Mouse (Mus musculus) midbrain, embryonic 12.5 days (tissue): ENCODE measurements around the gene Trim62. TPM values are rescaled to one million over a fixed set of nuclear protein-coding genes. Genes with fewer than 3 reads are reported as not detected.

Experiments
- ATAC-seq: fragments of 200-750 bp; cut with Nextera tagmentation; 2 replicates; pipeline ENCODE4 v1.8.0; 2017; ENCODE audit warnings: low read depth, moderate TSS enrichment, moderate library complexity; ENCODE audit not compliant: low FRiP score
- H3K27ac ChIP-seq: fragments of 300-500 bp; sonication (generic); replicated peaks from 2 replicates; pipeline ENCODE4 v1.5.1; 2016; ENCODE audit warnings: mild to moderate bottlenecking
- H3K27me3 ChIP-seq: fragments of 300-500 bp; sonication (generic); 2 replicates; pipeline ENCODE4 v1.6.1; 2016; ENCODE audit warnings: mild to moderate bottlenecking
- H3K36me3 ChIP-seq: fragments of 300-500 bp; sonication (generic); 2 replicates; pipeline ENCODE4 v1.6.1; 2016
- H3K4me1 ChIP-seq: fragments of 300-500 bp; sonication (generic); 2 replicates; pipeline ENCODE4 v1.6.1; 2016
- H3K4me2 ChIP-seq: fragments of 300-500 bp; sonication (generic); replicated peaks from 2 replicates; pipeline ENCODE4 v1.6.1; 2016; ENCODE audit warnings: mild to moderate bottlenecking, moderate library complexity
- H3K4me3 ChIP-seq: fragments of 300-500 bp; sonication (generic); 2 replicates; pipeline ENCODE4 v1.5.1; 2016; ENCODE audit warnings: mild to moderate bottlenecking
- H3K9ac ChIP-seq: fragments of 300-500 bp; sonication (generic); replicated peaks from 2 replicates; pipeline ENCODE4 v1.6.1; 2016; ENCODE audit warnings: mild to moderate bottlenecking, moderate library complexity
- H3K9me3 ChIP-seq: fragments of 300-500 bp; sonication (generic); 2 replicates; pipeline ENCODE4 v1.6.1; 2016; ENCODE audit warnings: mild to moderate bottlenecking
- WGBS: fragments of 180-500 bp; shearing (Covaris S2); methylation state at CpG from one replicate; pipeline ENCODE4 v1.1.7; 2016; 5-methylcytosine and 5-hydroxymethylcytosine counted together
- polyA plus RNA-seq: library from polyadenylated mRNA; unstranded; fragments of >200 nt; fragmentation: Nextera tagmentation; extraction: Ambion mirVana; gene quantifications from 2 replicates; pipeline ENCODE4 v1.2.1, GENCODE M21; 2016

Gene Trim62
- polyA plus RNA-seq, 1 experiment from 2014 or later: 14.9 TPM

DNA sequence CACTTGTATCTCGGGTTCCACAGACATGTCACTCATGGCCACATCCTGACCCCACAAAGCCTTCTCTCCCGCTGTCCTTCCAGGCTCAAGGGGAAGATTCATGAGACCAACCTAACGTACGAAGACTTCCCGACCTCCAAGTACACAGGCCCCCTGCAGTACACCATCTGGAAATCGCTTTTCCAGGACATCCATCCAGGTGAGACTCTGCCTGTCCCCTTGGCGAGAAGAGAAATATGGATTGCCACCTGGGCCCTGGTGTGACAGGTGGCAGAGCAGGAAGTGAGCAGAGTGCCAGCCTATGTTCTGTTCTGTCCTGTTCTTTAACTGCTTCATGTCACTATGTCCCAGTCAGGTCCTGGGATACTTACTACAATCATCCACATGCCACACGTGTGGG lies 19.0 kb downstream of the Trim62 start:
- 87% methylated on average over 8 of the region's 8 CpGs for WGBS
- H3K4me1 ChIP-seq: peaks cover 54% of the 10 kb centered on the region

DNA sequence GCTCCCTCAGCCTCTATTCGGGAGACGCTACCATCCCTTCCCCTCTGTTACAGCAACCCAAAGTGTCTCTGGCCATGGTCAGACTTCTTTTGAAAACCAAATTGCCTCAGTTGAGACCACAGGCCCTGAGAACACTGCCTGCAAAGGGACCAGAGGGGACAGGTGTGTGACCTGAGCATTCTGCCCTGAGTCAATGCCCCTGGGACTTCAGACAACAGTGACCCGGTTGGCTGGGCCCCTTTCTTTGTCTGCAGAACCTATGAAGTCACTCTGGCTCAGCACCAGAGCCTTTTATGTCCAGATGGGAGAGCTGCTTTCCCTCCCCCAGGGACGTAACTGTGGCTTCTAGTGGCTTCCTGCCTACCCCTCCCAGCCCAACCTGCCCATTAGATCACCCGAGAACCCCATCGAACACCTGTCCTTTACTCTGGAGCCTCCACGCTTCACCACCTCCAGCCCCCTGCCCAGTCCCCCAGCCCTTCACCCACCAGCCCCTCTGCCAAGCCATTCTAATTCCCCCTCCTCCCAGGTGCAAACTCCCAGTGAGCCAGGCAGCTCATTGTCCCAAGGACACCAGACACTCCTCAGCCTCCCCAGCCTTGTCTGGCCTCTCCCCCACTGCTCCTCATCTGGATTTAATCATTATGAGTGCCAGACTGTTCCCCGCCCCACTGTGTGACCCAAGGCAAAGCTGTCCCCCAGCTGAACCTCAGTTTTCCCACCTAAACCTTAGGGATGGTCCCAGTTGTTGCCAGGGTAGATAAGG lies 20.8 kb downstream of the Trim62 start:
- H3K36me3 ChIP-seq: peaks cover 10% of the 10 kb centered on the region
- no peak overlapping the region for H3K27ac ChIP-seq
- H3K27me3 ChIP-seq: peaks cover 14% of the 10 kb centered on the region
- 0 out of 2 replicates have a peak overlapping the region, but pooled peaks have one; percentile 25 for H3K9ac ChIP-seq
- peaks cover 41% of the 10 kb centered on the region for H3K4me1 ChIP-seq
- H3K9me3 ChIP-seq: no peaks in the 10 kb centered on the region
- H3K4me2 ChIP-seq: no peak overlapping the region
- ATAC-seq: no peak
- 48% methylated on average over 8 of the region's 8 CpGs for WGBS
- no peak overlapping the region for H3K4me3 ChIP-seq

More for the DNA sequence above, 19.0 kb downstream of the Trim62 start:
- Histone ChIP-seq H3K27ac (no peak overlapping the region), H3K4me3 (no peak overlapping the region), H3K9ac (no peak overlapping the region), H3K36me3 (peaks cover 7% of the 10 kb centered on the region), H3K4me2 (no peak overlapping the region), H3K9me3 (no peaks in the 10 kb centered on the region), H3K27me3 (peaks cover 12% of the 10 kb centered on the region)
- ATAC-seq: no peak

DNA sequence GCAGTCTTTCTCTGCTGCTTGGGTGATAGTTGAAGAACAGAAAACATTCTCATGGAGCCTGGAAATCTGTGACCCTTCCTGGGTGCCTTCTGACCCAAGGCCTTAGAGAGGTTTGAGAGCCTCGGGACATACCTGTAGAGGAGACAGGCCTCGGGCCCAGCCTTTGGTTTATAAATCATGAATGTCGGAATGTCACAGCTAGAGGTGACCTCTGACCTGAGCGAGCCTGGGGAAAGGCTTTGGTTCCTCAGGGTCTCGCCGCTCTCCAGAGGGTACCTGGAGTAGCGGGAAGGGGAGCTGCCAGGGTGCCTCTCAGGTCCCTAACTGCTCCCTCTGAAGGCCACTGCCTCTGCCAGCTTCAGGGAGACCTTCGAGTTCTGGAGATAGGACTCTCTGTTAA lies 21.9 kb downstream of the Trim62 start:
- no peak overlapping the region for H3K4me3 ChIP-seq
- peaks cover 14% of the 10 kb centered on the region for H3K27me3 ChIP-seq
- peaks cover 30% of the 10 kb centered on the region for H3K4me1 ChIP-seq
- no peak overlapping the region for H3K9ac ChIP-seq
- H3K36me3 ChIP-seq: peaks cover 15% of the 10 kb centered on the region
- no peak overlapping the region for H3K4me2 ChIP-seq
- H3K9me3 ChIP-seq: no peaks in the 10 kb centered on the region
- H3K27ac ChIP-seq: no peak overlapping the region
- no peak for ATAC-seq
- 26% methylated on average over 8 of the region's 8 CpGs for WGBS

GRCm38 (mm10) chr4:128906757-128907156 lies 23.4 kb downstream of the Trim62 start:
- Histone ChIP-seq H3K9me3 (no peaks in the 10 kb centered on the region), H3K27ac (0 out of 2 replicates have a peak overlapping the region, but pooled peaks have one; percentile 25), H3K4me2 (no peak overlapping the region), H3K9ac (no peak overlapping the region), H3K27me3 (peaks cover 14% of the 10 kb centered on the region), H3K36me3 (peaks cover 22% of the 10 kb centered on the region), H3K4me3 (no peak overlapping the region), H3K4me1 (peaks cover 27% of the 10 kb centered on the region)
- 64% methylated on average over 8 of the region's 8 CpGs for WGBS
- ATAC-seq: no peak

DNA sequence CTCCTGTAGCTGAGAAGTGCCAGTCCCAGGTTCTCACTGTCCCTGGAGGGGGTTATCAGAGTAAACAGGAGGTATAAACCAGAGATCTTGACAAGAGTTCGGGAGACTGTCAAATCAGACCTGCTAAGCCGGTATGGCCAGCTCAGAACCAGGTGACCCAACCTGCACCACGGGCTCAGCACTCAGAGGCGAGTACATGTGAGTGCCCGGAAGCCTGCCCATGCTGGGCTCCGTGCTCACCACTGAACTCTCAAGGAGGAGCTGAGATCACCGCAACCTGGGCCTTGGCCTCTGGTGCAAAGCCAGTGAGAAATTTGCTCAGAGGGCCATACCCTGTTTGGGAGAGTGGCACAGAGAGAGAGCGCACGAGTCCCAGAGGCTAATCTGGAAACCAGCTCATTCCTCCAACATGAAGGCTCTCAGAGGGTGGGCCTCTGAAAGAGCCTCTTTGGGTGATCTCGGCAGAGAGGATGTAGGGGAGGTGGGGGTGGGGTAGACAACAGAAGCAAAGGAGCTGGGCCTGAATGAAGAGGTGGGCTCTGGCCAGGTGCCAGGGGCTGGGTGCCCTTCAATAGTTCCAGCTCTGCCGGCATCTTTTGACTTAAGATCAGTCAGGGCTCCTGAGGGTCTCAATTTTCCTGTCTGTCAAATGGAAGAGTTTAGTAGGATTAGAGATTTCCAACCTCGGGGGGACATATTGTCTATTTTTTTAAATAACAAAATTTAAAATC lies 24.0 kb downstream of the Trim62 start:
- no peaks in the 10 kb centered on the region for H3K9me3 ChIP-seq
- ATAC-seq: no peak
- H3K4me3 ChIP-seq: no peak overlapping the region
- WGBS: 74% methylated on average over 12 of the region's 12 CpGs
- H3K27ac ChIP-seq: no peak overlapping the region
- H3K27me3 ChIP-seq: peaks cover 14% of the 10 kb centered on the region
- H3K9ac ChIP-seq: no peak overlapping the region
- H3K36me3 ChIP-seq: peaks cover 20% of the 10 kb centered on the region
- peaks cover 27% of the 10 kb centered on the region for H3K4me1 ChIP-seq
- H3K4me2 ChIP-seq: no peak overlapping the region

- Histone ChIP-seq H3K4me2 (no peak overlapping the region), H3K27ac (no peak overlapping the region), H3K36me3 (peaks cover 15% of the 10 kb centered on the region; the same call in 1 of the 2 replicates), H3K9me3 (no peaks in the 10 kb centered on the region), H3K4me3 (no peak overlapping the region), H3K9ac (no peak overlapping the region), H3K4me1 (peaks cover 26% of the 10 kb centered on the region), H3K27me3 (peaks cover 14% of the 10 kb centered on the region)
- 65% methylated on average over 24 of the region's 24 CpGs for WGBS
- ATAC-seq: 0 out of 2 replicates have a peak, but pooled peaks have one; percentile 16
Measured at GRCm38 (mm10) chr4:128908586-128909377, 25.4 kb downstream of the Trim62 start.

DNA sequence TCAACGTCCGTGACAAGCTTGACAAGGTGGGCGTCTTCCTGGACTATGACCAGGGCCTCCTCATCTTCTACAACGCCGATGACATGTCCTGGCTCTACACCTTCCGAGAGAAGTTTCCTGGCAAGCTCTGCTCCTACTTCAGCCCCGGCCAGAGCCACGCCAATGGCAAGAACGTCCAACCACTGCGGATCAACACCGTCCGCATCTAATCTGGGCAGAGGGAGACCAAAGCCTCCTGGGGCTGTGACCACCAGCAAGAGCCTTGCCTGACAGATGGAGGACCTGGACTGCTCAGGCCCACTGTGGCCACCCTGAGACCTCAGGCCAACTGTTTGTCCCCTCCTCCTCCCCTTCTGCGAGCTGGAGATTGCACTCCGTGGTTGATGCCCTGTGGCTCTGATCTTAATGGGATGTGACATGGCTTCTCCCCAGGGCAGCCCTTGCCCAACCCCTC lies 26.0 kb downstream of the Trim62 start:
- ATAC-seq: no peak
- WGBS: 89% methylated on average over 14 of the region's 14 CpGs

DNA sequence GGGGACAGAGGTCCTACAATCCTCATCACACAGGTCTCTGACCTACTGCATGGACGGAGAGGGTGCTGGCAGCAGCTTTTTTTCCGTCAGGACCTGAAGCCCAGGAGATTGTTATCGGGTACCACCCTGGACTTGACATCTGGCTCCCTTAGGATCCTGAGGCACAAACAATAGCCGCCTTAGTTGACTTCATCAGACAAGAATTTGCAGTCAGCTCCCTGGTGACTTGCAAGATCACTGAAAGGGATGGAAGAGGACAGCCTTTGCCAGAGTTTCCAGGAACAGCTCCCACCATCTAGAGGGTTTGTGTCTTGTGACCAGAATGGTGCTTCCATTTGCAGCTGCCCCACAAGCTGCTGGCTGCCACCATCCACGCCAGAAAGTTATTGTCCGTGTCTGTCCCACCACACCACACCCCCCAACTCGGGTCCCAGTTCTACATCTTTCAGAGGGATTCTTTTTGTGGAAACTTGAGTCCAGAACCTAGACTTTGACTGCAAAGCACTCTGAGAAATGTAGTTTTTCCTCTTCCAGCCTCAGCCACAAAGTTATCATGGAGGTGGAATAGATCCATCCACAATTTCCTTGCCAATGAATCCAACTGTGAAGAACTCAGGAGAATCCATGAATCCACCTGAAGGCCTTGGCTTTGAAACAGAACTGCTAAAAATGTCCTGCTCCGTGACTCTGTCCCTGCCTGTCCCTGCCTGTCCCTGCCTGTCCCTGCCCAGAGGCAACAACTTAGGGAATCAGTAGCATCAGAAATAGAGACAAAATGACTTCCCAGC lies 27.1 kb downstream of the Trim62 start:
- Histone ChIP-seq H3K27me3 (peaks cover 15% of the 10 kb centered on the region), H3K9ac (no peak overlapping the region), H3K4me1 (peaks cover 12% of the 10 kb centered on the region), H3K4me3 (no peak overlapping the region), H3K27ac (no peak overlapping the region), H3K36me3 (peaks cover 15% of the 10 kb centered on the region; the same call in 1 of the 2 replicates), H3K4me2 (no peak overlapping the region), H3K9me3 (no peaks in the 10 kb centered on the region)
- no peak for ATAC-seq
- WGBS: 81% methylated on average over 8 of the region's 8 CpGs

More for the DNA sequence above, 26.0 kb downstream of the Trim62 start:
- H3K9me3 ChIP-seq: no peaks in the 10 kb centered on the region
- H3K9ac ChIP-seq: no peak overlapping the region
- no peak overlapping the region for H3K27ac ChIP-seq
- H3K36me3 ChIP-seq: peaks cover 15% of the 10 kb centered on the region; the same call in 1 of the 2 replicates
- no peak overlapping the region for H3K4me2 ChIP-seq
- peaks cover 20% of the 10 kb centered on the region for H3K4me1 ChIP-seq
- peaks cover 14% of the 10 kb centered on the region for H3K27me3 ChIP-seq
- no peak overlapping the region for H3K4me3 ChIP-seq

DNA sequence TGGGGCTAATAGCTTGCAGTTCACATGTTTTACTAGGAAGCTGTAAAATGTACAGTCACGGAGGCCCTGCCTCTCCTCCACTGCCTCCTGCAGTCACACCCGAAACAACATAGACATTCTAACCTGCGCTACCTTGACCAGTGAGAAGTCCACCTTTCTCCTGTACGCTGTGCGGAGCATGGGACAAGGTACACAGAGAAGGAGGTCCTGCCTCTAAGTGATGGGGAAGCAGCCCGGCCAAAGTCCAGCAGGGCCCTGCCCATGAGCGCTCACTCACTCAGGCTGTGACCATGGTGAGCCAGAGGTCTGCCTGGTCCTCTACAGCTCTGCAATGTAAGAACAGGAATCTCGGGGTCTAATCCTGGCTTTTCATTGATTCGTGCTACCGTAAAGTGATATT lies 28.7 kb downstream of the Trim62 start:
- Histone ChIP-seq H3K27me3 (peaks cover 9% of the 10 kb centered on the region; the same call in 1 of the 2 replicates), H3K9ac (no peak overlapping the region), H3K36me3 (peaks cover 15% of the 10 kb centered on the region; the same call in 1 of the 2 replicates), H3K4me2 (no peak overlapping the region), H3K4me1 (peaks cover 6% of the 10 kb centered on the region; the same call in 1 of the 2 replicates), H3K4me3 (no peak overlapping the region), H3K27ac (no peak overlapping the region), H3K9me3 (no peaks in the 10 kb centered on the region)
- 92% methylated on average over 10 of the region's 10 CpGs for whole genome bisulfite sequencing
- no peak for ATAC-seq

- H3K9ac ChIP-seq: no peak overlapping the region
- H3K4me3 ChIP-seq: no peak overlapping the region
- no peak overlapping the region for H3K4me2 ChIP-seq
- WGBS: 25% methylated on average over 4 of the region's 4 CpGs
- H3K9me3 ChIP-seq: no peaks in the 10 kb centered on the region
- H3K36me3 ChIP-seq: peaks cover 15% of the 10 kb centered on the region; the same call in 1 of the 2 replicates
- H3K27me3 ChIP-seq: peaks cover 4% of the 10 kb centered on the region; the same call in 1 of the 2 replicates
- no peak overlapping the region for H3K27ac ChIP-seq
- peaks cover 6% of the 10 kb centered on the region; the same call in 1 of the 2 replicates for H3K4me1 ChIP-seq
- ATAC-seq: no peak
Measured at GRCm38 (mm10) chr4:128913794-128914193, 30.4 kb downstream of the Trim62 start.

GRCm38 (mm10) chr4:128917119-128917518 lies 33.7 kb downstream of the Trim62 start:
- no peak for ATAC-seq
- H3K9me3 ChIP-seq: no peaks in the 10 kb centered on the region
- H3K36me3 ChIP-seq: no peaks in the 10 kb centered on the region
- H3K27ac ChIP-seq: no peak overlapping the region
- peaks cover 4% of the 10 kb centered on the region; the same call in 1 of the 2 replicates for H3K27me3 ChIP-seq
- H3K4me1 ChIP-seq: peaks cover 6% of the 10 kb centered on the region; the same call in 1 of the 2 replicates
- H3K4me2 ChIP-seq: no peak overlapping the region
- WGBS: 82% methylated on average over 3 of the region's 3 CpGs
- no peak overlapping the region for H3K4me3 ChIP-seq
- H3K9ac ChIP-seq: no peak overlapping the region
